Mouse (Mus musculus) intestine, postnatal 0 days (tissue): ENCODE measurements around the gene Cx3cr1. TPM values are rescaled to one million over a fixed set of nuclear protein-coding genes. Genes with fewer than 3 reads are reported as not detected.

Experiments used
- ATAC-seq: fragments of 200-750 bp; cut with Nextera tagmentation; 2 replicates; pipeline ENCODE4 v1.8.0; 2017; ENCODE audit warnings: mild to moderate bottlenecking, moderate TSS enrichment, moderate library complexity
- H3K27ac ChIP-seq: fragments of 300-500 bp; sonication (generic); 2 replicates; pipeline ENCODE4 v1.5.1; 2014; ENCODE audit warnings: mild to moderate bottlenecking, low read depth, low read length, moderate library complexity
- H3K27me3 ChIP-seq: fragments of 300-500 bp; sonication (generic); replicated peaks from 2 replicates; pipeline ENCODE4 v1.6.1; 2014; ENCODE audit warnings: low read length, mixed read lengths; ENCODE audit not compliant: control insufficient read depth, insufficient read depth
- H3K36me3 ChIP-seq: fragments of 300-500 bp; sonication (generic); 2 replicates; pipeline ENCODE4 v1.6.1; 2014; ENCODE audit warnings: mild to moderate bottlenecking, moderate library complexity; ENCODE audit not compliant: control insufficient read depth, insufficient read depth
- H3K4me1 ChIP-seq: fragments of 300-500 bp; sonication (generic); replicated peaks from 2 replicates; pipeline ENCODE4 v1.6.1; 2014; ENCODE audit warnings: antibody characterized with exemption, low read length, mixed read lengths; ENCODE audit not compliant: control insufficient read depth, insufficient read depth
- H3K4me2 ChIP-seq: fragments of 300-500 bp; sonication (generic); replicated peaks from 2 replicates; pipeline ENCODE4 v1.6.1; 2014; ENCODE audit warnings: low read depth, mild to moderate bottlenecking, moderate library complexity
- H3K4me3 ChIP-seq: fragments of 300-500 bp; sonication (generic); 2 replicates; pipeline ENCODE4 v1.5.1; 2014; ENCODE audit warnings: low read depth, low read length
- H3K9ac ChIP-seq: fragments of 300-500 bp; sonication (generic); 2 replicates; pipeline ENCODE4 v1.6.1; 2014; ENCODE audit warnings: mild to moderate bottlenecking, low read depth, low read length
- H3K9me3 ChIP-seq: fragments of 300-500 bp; sonication (generic); 2 replicates; pipeline ENCODE4 v1.6.1; 2016; ENCODE audit warnings: mixed run types; ENCODE audit not compliant: control insufficient read depth
- CTCF ChIP-seq: sonication (generic); IDR thresholded peaks from 2 replicates; pipeline ENCODE4 v1.5.1; 2016; ENCODE audit warnings: low read depth, mild to moderate bottlenecking, control low read depth, antibody characterized with exemption, moderate library complexity
- WGBS: fragments of 180-500 bp; shearing (Covaris S2); extraction: QIAGEN DNeasy Blood & Tissue Kit; methylation state at CpG from one replicate; pipeline ENCODE4 v1.1.7; 2014; 5-methylcytosine and 5-hydroxymethylcytosine counted together
- polyA plus RNA-seq: library from polyadenylated mRNA; unstranded; fragments of >200 nt; fragmentation: Nextera tagmentation; extraction: Ambion mirVana; gene quantifications from 2 replicates; pipeline ENCODE4 v1.2.1, GENCODE M21; 2015

Gene Cx3cr1
- polyA plus RNA-seq, 1 experiment from 2014 or later, result 5.4 TPM

GRCm38 (mm10) chr9:120049407-120049806 is 20.3 kb downstream of the Cx3cr1 start:
- Histone ChIP-seq H3K27ac (no peak overlapping the region), H3K4me3 (no peak overlapping the region), H3K27me3 (no peaks in the 10 kb centered on the region), H3K36me3 (no peaks in the 10 kb centered on the region), H3K9ac (no peak overlapping the region), H3K9me3 (no peaks in the 10 kb centered on the region), H3K4me1 (no peaks in the 10 kb centered on the region), H3K4me2 (no peak overlapping the region)
- TF ChIP-seq CTCF, result no peak
- 36% methylated on average over 3 of the region's 3 CpGs for WGBS
- ATAC-seq, result no peak

GRCm38 (mm10) chr9:120048495-120048894 is 21.2 kb downstream of the Cx3cr1 start:
- TF ChIP-seq CTCF, result no peak
- Histone ChIP-seq H3K27me3 (no peaks in the 10 kb centered on the region), H3K4me2 (no peak overlapping the region), H3K9ac (no peak overlapping the region), H3K27ac (no peak overlapping the region), H3K36me3 (no peaks in the 10 kb centered on the region), H3K4me1 (no peaks in the 10 kb centered on the region), H3K4me3 (no peak overlapping the region), H3K9me3 (no peaks in the 10 kb centered on the region)
- no peak for ATAC-seq
- 48% methylated on average over 6 of the region's 6 CpGs for WGBS

- Histone ChIP-seq H3K4me3 (no peak overlapping the region), H3K27ac (no peak overlapping the region), H3K9me3 (no peaks in the 10 kb centered on the region), H3K9ac (no peak overlapping the region), H3K27me3 (no peaks in the 10 kb centered on the region), H3K36me3 (no peaks in the 10 kb centered on the region), H3K4me1 (no peaks in the 10 kb centered on the region), H3K4me2 (no peak overlapping the region)
- no peak for ATAC-seq
- 79% methylated on average over 7 of the region's 7 CpGs for WGBS
- no peak for TF ChIP-seq CTCF
These were observed 26.6 kb downstream of the Cx3cr1 start for GRCm38 (mm10) chr9:120043115-120043514.

GRCm38 (mm10) chr9:120037414-120037813 is 32.3 kb downstream of the Cx3cr1 start:
- no peaks in the 10 kb centered on the region for H3K4me1 ChIP-seq
- ATAC-seq, result no peak
- 69% methylated on average over 7 of the region's 7 CpGs for WGBS
- no peak overlapping the region for H3K4me3 ChIP-seq
- H3K27ac ChIP-seq, result no peak overlapping the region
- no peak overlapping the region for H3K4me2 ChIP-seq
- H3K9ac ChIP-seq, result no peak overlapping the region
- no peak for TF ChIP-seq CTCF
- no peaks in the 10 kb centered on the region for H3K9me3 ChIP-seq
- no peaks in the 10 kb centered on the region for H3K27me3 ChIP-seq
- H3K36me3 ChIP-seq, result no peaks in the 10 kb centered on the region

- Histone ChIP-seq H3K36me3 (no peaks in the 10 kb centered on the region), H3K27ac (no peak overlapping the region), H3K4me3 (no peak overlapping the region), H3K4me1 (no peaks in the 10 kb centered on the region), H3K4me2 (no peak overlapping the region), H3K9ac (no peak overlapping the region), H3K9me3 (no peaks in the 10 kb centered on the region), H3K27me3 (no peaks in the 10 kb centered on the region)
- WGBS, result 89% methylated on average over 8 of the region's 8 CpGs
- no peak for ATAC-seq
- TF ChIP-seq CTCF, result no peak
These were observed 35.3 kb downstream of the Cx3cr1 start for GRCm38 (mm10) chr9:120034375-120034774.

DNA sequence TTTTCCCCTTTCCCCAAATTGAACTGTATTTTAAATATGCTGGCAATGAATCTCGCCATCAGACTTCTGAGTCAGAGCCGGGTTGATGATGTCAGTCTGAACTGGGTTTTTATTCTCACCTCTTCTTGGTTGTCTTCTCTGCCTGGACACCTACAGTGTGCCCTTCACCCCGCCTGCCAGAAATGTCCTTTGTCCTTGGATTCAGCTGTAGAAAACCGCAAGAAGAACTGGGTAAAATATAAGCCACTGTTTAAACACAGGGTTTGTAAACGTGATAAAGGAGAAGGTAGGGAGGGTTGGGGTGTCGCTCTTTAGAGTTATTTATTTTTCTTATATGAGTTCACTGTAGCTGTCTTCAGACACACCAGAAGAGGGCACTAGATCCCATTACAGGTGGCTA is 37.0 kb downstream of the Cx3cr1 start:
- Histone ChIP-seq H3K4me2 (no peak overlapping the region), H3K4me3 (no peak overlapping the region), H3K36me3 (no peaks in the 10 kb centered on the region), H3K27ac (no peak overlapping the region), H3K9ac (no peak overlapping the region), H3K27me3 (no peaks in the 10 kb centered on the region), H3K9me3 (no peaks in the 10 kb centered on the region), H3K4me1 (no peaks in the 10 kb centered on the region)
- peak; percentile 15; the same call in 1 of the 2 replicates for TF ChIP-seq CTCF
- no peak for ATAC-seq
- WGBS, result 41% methylated on average over 6 of the region's 6 CpGs

DNA sequence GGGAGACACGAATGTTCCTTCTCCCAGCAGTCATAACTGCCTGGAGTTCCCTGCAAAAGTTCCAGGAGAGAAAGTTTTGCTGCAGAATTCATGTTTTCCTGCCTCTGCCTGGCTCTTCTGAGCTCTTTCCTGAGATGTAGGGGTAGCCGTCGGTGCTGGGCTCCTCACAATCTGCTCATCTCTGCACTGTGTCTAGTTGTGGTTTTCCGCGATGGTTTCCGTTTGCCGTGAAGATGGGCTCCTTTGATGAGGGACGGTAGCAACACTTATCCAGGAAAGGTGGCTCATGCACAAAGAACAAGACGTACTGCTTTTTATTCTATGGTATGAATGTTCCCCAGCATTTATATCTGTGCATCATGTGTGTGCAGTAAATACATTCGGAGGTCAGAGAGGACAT is 39.3 kb downstream of the Cx3cr1 start:
- H3K4me2 ChIP-seq, result no peak overlapping the region
- H3K4me3 ChIP-seq, result no peak overlapping the region
- no peaks in the 10 kb centered on the region for H3K9me3 ChIP-seq
- H3K27ac ChIP-seq, result no peak overlapping the region
- no peak for TF ChIP-seq CTCF
- no peaks in the 10 kb centered on the region for H3K27me3 ChIP-seq
- WGBS, result 89% methylated on average over 10 of the region's 10 CpGs
- H3K4me1 ChIP-seq, result no peaks in the 10 kb centered on the region
- H3K9ac ChIP-seq, result no peak overlapping the region
- ATAC-seq, result no peak
- no peaks in the 10 kb centered on the region for H3K36me3 ChIP-seq
